Mouse (Mus musculus): Measurements from ENCODE around the gene Ppp2r2d. TPM values are rescaled to one million over a fixed set of nuclear protein-coding genes. Genes with fewer than 3 reads are reported as not detected.

Gene Ppp2r2d
- polyA plus RNA-seq, 1 experiment from 2014 or later, result 32.1 TPM

DNA sequence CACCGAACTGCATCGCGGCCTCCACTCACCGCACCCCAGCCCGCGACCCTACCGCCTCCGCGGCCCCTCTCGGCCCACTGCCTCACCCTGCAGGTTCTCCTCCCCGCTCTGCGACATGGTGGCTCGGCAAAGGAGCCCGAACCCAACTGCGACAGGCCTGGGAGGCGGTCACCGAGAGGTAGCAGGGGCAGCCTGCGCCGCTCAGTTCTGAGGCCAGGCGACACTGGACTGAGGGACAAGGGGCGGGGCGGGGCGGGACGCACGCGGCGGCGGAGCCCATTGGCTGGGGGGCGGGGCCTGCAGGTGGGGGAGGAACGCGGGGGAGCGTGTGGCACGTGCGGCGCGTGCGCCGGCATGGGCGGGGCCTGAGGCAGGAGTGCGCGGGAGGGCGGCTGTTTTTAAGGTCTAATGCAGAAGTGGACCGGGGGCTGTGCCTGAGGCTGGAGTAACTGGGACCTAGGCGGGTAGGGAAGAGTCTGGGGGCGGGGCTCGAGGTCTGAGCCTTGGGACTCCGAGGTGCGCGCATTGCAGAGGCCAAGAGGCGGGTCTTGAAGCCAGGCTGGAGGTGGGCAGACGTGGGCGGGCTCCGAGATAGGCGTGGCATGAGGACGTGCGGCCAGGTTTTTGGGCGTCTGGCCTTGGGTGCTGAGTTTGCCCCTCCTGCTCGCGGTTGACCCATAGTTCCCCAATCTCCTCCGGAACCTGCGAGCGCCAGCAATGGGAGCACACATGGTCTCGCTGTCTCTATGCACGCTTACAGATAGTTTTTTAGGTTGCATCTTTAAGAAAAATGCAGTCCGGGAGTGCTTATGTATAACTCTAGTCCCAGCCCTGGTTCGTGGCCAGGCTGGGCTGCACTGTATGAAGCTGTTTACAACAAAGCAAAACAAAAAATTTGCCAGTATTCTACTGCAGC, 63.7 kb downstream of the Ppp2r2d start, which contains the start of gene Bnip3:
TSS of gene Bnip3 (minus strand) at position 243 of the 916 bp plus-strand sequence.
- Histone ChIP-seq H3K27me3 (ENCODE audit: insufficient read depth, low read length) (no peaks in the 10 kb centered on the region), H3K9me3 (replicated peaks; ENCODE audit: low read length) (no peaks in the 10 kb centered on the region), H3K4me3 (replicated peaks; ENCODE audit: low read depth, low read length) (peak within 1 kb of the TSS; percentile 64), H3K36me3 (ENCODE audit: insufficient read depth, low read length) (no peaks in the 10 kb centered on the region), H3K27ac (peak within 1 kb of the TSS; percentile 77), H3K4me2 (ENCODE audit: low read length) (peak within 1 kb of the TSS; percentile 70), H3K9ac (ENCODE audit: low read depth, low read length) (peak within 1 kb of the TSS; percentile 74), H3K4me1 (replicated peaks; ENCODE audit: insufficient read depth, low read length) (peaks cover 10% of the 10 kb centered on the region)
- peak; percentile 93 for ATAC-seq (replicated peaks; ENCODE audit: low FRiP score, low read depth)
- WGBS, result under 1% methylated on average over 63 of the region's 66 CpGs
- TF ChIP-seq CTCF (IDR thresholded peaks at IDR 0.05; ENCODE audit: low read depth), result no peak
- peak; percentile 94 for DNase-seq (ENCODE audit: low spot score)

DNA sequence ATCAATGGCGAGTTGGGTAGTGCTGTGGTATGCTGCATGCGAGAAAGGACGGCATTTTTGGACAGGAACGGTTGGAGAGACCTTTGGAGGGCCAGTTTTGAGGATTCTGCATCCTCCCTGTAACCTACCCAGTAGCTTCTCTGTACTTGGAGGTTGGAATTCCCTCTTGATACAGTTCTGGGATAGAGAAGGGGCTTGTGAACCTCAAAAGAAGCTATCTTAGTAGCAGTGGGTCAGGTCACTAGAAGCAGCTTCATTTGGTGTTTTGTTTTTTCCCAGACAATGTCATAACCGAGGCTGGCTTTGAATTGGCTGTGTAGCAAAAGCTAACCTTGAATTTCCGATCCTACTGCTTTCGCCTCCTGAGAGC, 64.3 kb downstream of the Ppp2r2d start:
- ATAC-seq (replicated peaks; ENCODE audit: low FRiP score, low read depth) (no peak), DNase-seq (ENCODE audit: low spot score) (no peak)
- no peak for TF ChIP-seq CTCF (IDR thresholded peaks at IDR 0.05; ENCODE audit: low read depth)
- Histone ChIP-seq H3K4me1 (replicated peaks; ENCODE audit: insufficient read depth, low read length) (peaks cover 10% of the 10 kb centered on the region), H3K4me3 (replicated peaks; ENCODE audit: low read depth, low read length) (peak overlapping the region; percentile 64), H3K36me3 (ENCODE audit: insufficient read depth, low read length) (no peaks in the 10 kb centered on the region), H3K27ac (peak overlapping the region; percentile 48; the same call in 1 of the 2 replicates), H3K9me3 (replicated peaks; ENCODE audit: low read length) (no peaks in the 10 kb centered on the region), H3K27me3 (ENCODE audit: insufficient read depth, low read length) (no peaks in the 10 kb centered on the region), H3K4me2 (ENCODE audit: low read length) (peak overlapping the region; percentile 70), H3K9ac (ENCODE audit: low read depth, low read length) (peak overlapping the region; percentile 74; the same call in 1 of the 2 replicates)
- WGBS, result 22% methylated on average over 7 of the region's 7 CpGs

- Histone ChIP-seq H3K9ac (ENCODE audit: low read depth, low read length) (no peak overlapping the region), H3K36me3 (ENCODE audit: insufficient read depth, low read length) (no peaks in the 10 kb centered on the region), H3K4me2 (ENCODE audit: low read length) (no peak overlapping the region), H3K27me3 (ENCODE audit: insufficient read depth, low read length) (no peaks in the 10 kb centered on the region), H3K9me3 (replicated peaks; ENCODE audit: low read length) (no peaks in the 10 kb centered on the region), H3K4me1 (replicated peaks; ENCODE audit: insufficient read depth, low read length) (no peaks in the 10 kb centered on the region; the same call in 1 of the 2 replicates), H3K27ac (no peak overlapping the region), H3K4me3 (replicated peaks; ENCODE audit: low read depth, low read length) (no peak overlapping the region)
- TF ChIP-seq CTCF (IDR thresholded peaks at IDR 0.05; ENCODE audit: low read depth), result no peak
- 78% methylated on average over 3 of the region's 3 CpGs for WGBS
- no peak for DNase-seq (ENCODE audit: low spot score)
- ATAC-seq (replicated peaks; ENCODE audit: low FRiP score, low read depth), result no peak
Measured at GRCm38 (mm10) chr7:138913616-138914015, 67.7 kb downstream of the Ppp2r2d start.

- Histone ChIP-seq H3K9me3 (replicated peaks; ENCODE audit: low read length) (no peaks in the 10 kb centered on the region), H3K4me1 (replicated peaks; ENCODE audit: insufficient read depth, low read length) (peaks cover 3% of the 10 kb centered on the region; the same call in 1 of the 2 replicates), H3K9ac (ENCODE audit: low read depth, low read length) (peak overlapping the region; percentile 36; the same call in 1 of the 2 replicates), H3K27me3 (ENCODE audit: insufficient read depth, low read length) (no peaks in the 10 kb centered on the region), H3K4me2 (ENCODE audit: low read length) (peak overlapping the region; percentile 63), H3K27ac (peak overlapping the region; percentile 70), H3K36me3 (ENCODE audit: insufficient read depth, low read length) (no peaks in the 10 kb centered on the region), H3K4me3 (replicated peaks; ENCODE audit: low read depth, low read length) (peak overlapping the region; percentile 22)
- ATAC-seq (replicated peaks; ENCODE audit: low FRiP score, low read depth), result peak; percentile 93
- peak; percentile 90 for DNase-seq (ENCODE audit: low spot score)
- TF ChIP-seq CTCF (IDR thresholded peaks at IDR 0.05; ENCODE audit: low read depth), result peak; percentile 45
- WGBS, result under 1% methylated on average over 26 of the region's 26 CpGs
Measured at GRCm38 (mm10) chr7:138919156-138919944, 73.5 kb downstream of the Ppp2r2d start.

DNA sequence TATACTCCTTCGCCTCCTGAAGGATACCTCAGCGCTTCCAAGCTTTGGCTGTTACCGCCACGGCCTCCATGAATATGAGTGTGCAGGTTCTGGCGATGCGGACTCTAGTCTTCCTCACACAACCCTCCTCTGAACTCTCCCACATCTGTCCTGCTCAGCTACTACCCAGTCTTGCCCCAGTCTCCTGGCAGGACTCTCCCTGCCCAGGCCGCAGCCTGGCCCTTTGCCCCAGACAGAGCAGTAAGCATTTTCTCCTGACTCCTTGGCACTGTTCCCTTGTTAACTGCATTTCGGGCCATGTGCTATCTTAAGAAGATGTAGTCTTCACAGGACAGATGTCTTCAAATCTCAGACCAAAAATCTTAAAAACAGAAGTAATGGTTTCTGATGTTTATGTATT, 75.7 kb downstream of the Ppp2r2d start:
- no peak overlapping the region for H3K9ac ChIP-seq (ENCODE audit: low read depth, low read length)
- DNase-seq (ENCODE audit: low spot score), result no peak
- no peaks in the 10 kb centered on the region for H3K27me3 ChIP-seq (ENCODE audit: insufficient read depth, low read length)
- TF ChIP-seq CTCF (IDR thresholded peaks at IDR 0.05; ENCODE audit: low read depth), result no peak
- peaks cover 3% of the 10 kb centered on the region; the same call in 1 of the 2 replicates for H3K4me1 ChIP-seq (replicated peaks; ENCODE audit: insufficient read depth, low read length)
- no peaks in the 10 kb centered on the region for H3K36me3 ChIP-seq (ENCODE audit: insufficient read depth, low read length)
- no peak overlapping the region for H3K27ac ChIP-seq
- ATAC-seq (replicated peaks; ENCODE audit: low FRiP score, low read depth), result no peak
- WGBS, result 97% methylated on average over 8 of the region's 8 CpGs
- no peak overlapping the region for H3K4me3 ChIP-seq (replicated peaks; ENCODE audit: low read depth, low read length)
- no peaks in the 10 kb centered on the region for H3K9me3 ChIP-seq (replicated peaks; ENCODE audit: low read length)
- no peak overlapping the region for H3K4me2 ChIP-seq (ENCODE audit: low read length)
